ENCODE assay signal across 22 mouse cellular contexts in the genomic region with DNA sequence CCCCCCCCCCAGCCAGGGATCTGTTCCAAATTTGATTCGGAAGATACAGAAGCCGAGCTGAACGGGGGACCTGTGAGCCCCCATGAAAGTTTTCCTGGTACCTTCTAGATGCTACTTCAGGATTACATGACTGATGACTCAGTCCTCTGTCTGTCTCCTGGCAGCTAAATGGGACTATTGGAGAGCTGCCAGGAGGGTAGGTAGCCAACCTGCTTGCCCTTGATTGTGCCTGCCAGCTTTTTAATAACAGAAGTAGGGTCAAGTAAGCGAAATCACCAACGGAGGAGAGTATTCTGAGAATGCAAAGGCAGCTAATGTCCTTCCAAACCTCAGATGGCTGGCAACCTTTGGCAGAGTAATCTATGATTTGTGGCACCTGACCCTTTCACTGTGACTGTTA. TPM values are rescaled to one million over a fixed set of nuclear protein-coding genes. Genes with fewer than 3 reads are reported as not detected.
DNase-seq lines count a peak whose midpoint lies in the region; ATAC-seq and TF ChIP-seq lines count a peak whose summit lies in the region.
"Had no signal": no experiment of that assay in that cellular context is flagged by ENCODE, and none has a peak within 500 bp of the region (broad histone marks: within the 10 kb centered on the region; RNA-seq: fewer than 3 reads in every experiment).

No protein-coding gene starts in this region.

- peak overlapping the region; percentile 42; the same call in 1 of the 2 replicates for H3K27ac ChIP-seq in forebrain, embryonic 12.5 days
- H3K27ac ChIP-seq in forebrain, embryonic 15.5 days (replicated peaks): no peak overlapping the region
- H3K27ac ChIP-seq in hindbrain, embryonic 16.5 days (ENCODE audit: low read depth, low read length): no peak overlapping the region
- H3K27ac ChIP-seq: embryonic facial prominence, embryonic 13.5 days; heart, embryonic 10.5 days; hindbrain, embryonic 12.5 days; hindbrain, postnatal 0 days had no signal

- no peak for TF ChIP-seq POLR2A in brain, embryonic 14.5 days (IDR thresholded peaks at IDR 0.05; ENCODE audit: borderline replicate concordance, extremely low read depth, insufficient read depth, insufficient read length, poor library complexity, severe bottlenecking)

- H3K4me2 ChIP-seq in forebrain, embryonic 12.5 days: peak overlapping the region; percentile 48; the same call in 1 of the 2 replicates
- no peak overlapping the region for H3K4me2 ChIP-seq in forebrain, embryonic 15.5 days (replicated peaks)
- H3K4me2 ChIP-seq in hindbrain, embryonic 16.5 days (ENCODE audit: low read length): no peak overlapping the region
- H3K4me2 ChIP-seq: embryonic facial prominence, embryonic 13.5 days; hindbrain, embryonic 12.5 days had no signal

- peaks cover 87% of the 10 kb centered on the region for H3K27me3 ChIP-seq in forebrain, embryonic 12.5 days
- H3K27me3 ChIP-seq in forebrain, embryonic 15.5 days: peaks cover 85% of the 10 kb centered on the region
- peaks cover 72% of the 10 kb centered on the region for H3K27me3 ChIP-seq in hindbrain, embryonic 16.5 days (replicated peaks; ENCODE audit: control insufficient read depth, insufficient read depth, low read length)

- DNase-seq in lung, adult 18-20 months: peak; percentile 42 to 63
- no peak for DNase-seq in lung, postnatal 4 days
- DNase-seq in brain, embryonic 14.5 days (ENCODE audit: low read depth): peak; percentile 35
- DNase-seq in lung, postnatal 14 days: peak; percentile 34
- DNase-seq: adrenal gland, adult 8-10 months; B cell, adult 2 months; cerebellum, adult 11-12 months; cerebellum, adult 9-11 months; cerebellum, postnatal 36 days; gastrocnemius, postnatal 36 days; heart, adult 11 months; heart, postnatal 10 days; heart, postnatal 4 days had no signal

- no peak for TF ChIP-seq CTCF in brain, embryonic 14.5 days (IDR thresholded peaks at IDR 0.05; ENCODE audit: borderline replicate concordance, extremely low read depth, insufficient read depth, insufficient read length)

- no peak overlapping the region for H3K4me3 ChIP-seq in forebrain, embryonic 12.5 days (replicated peaks)
- H3K4me3 ChIP-seq in forebrain, embryonic 15.5 days: no peak overlapping the region
- H3K4me3 ChIP-seq in hindbrain, embryonic 16.5 days (ENCODE audit: low read length): no peak overlapping the region
- H3K4me3 ChIP-seq: embryonic facial prominence, embryonic 13.5 days; heart, embryonic 10.5 days; hindbrain, embryonic 12.5 days had no signal

- H3K4me1 ChIP-seq in forebrain, embryonic 12.5 days: peaks cover 13% of the 10 kb centered on the region
- H3K4me1 ChIP-seq in forebrain, embryonic 15.5 days: peaks cover 7% of the 10 kb centered on the region; the same call in 1 of the 2 replicates
- H3K4me1 ChIP-seq in hindbrain, embryonic 16.5 days (ENCODE audit: control insufficient read depth, insufficient read depth, low read depth, low read length): no peaks in the 10 kb centered on the region

- ATAC-seq in forebrain, embryonic 12.5 days (ENCODE audit: low FRiP score): no peak
- ATAC-seq in forebrain, embryonic 15.5 days (replicated peaks): no peak
- ATAC-seq in hindbrain, embryonic 16.5 days: no peak
- ATAC-seq: CD4-positive, CD25-positive, alpha-beta regulatory T cell, adult 4 months; hindbrain, postnatal 0 days had no signal

- no peaks in the 10 kb centered on the region for H3K36me3 ChIP-seq in forebrain, embryonic 12.5 days (replicated peaks)
- no peaks in the 10 kb centered on the region for H3K36me3 ChIP-seq in forebrain, embryonic 15.5 days
- no peaks in the 10 kb centered on the region for H3K36me3 ChIP-seq in hindbrain, embryonic 16.5 days (ENCODE audit: control insufficient read depth, insufficient read depth, low read length)
- H3K36me3 ChIP-seq: embryonic facial prominence, embryonic 13.5 days; G1E; heart, embryonic 10.5 days; hindbrain, embryonic 12.5 days had no signal

- H3K9me3 ChIP-seq in forebrain, embryonic 12.5 days: no peaks in the 10 kb centered on the region
- H3K9me3 ChIP-seq in forebrain, embryonic 15.5 days: no peaks in the 10 kb centered on the region
- no peaks in the 10 kb centered on the region for H3K9me3 ChIP-seq in hindbrain, embryonic 16.5 days (ENCODE audit: control insufficient read depth, low read length)
- H3K9me3 ChIP-seq: embryonic facial prominence, embryonic 13.5 days; G1E; heart, embryonic 10.5 days; hindbrain, embryonic 12.5 days had no signal

- 43% methylated on average over 5 of the region's 5 CpGs for WGBS in forebrain, embryonic 12.5 days
- 58% methylated on average over 5 of the region's 5 CpGs for WGBS in forebrain, embryonic 15.5 days
- WGBS in hindbrain, embryonic 16.5 days: 65% methylated on average over 5 of the region's 5 CpGs

- H3K9ac ChIP-seq in forebrain, embryonic 12.5 days: no peak overlapping the region
- H3K9ac ChIP-seq in forebrain, embryonic 15.5 days (replicated peaks): no peak overlapping the region
- no peak overlapping the region for H3K9ac ChIP-seq in hindbrain, embryonic 16.5 days (ENCODE audit: low read depth, low read length)
- H3K9ac ChIP-seq: embryonic facial prominence, embryonic 13.5 days; hindbrain, embryonic 12.5 days had no signal

RNA-seq across cellular contexts. Expression of gene Nkx2-1, which starts 18.5 kb away (rescaled TPM):
- polyA plus RNA-seq in forebrain, embryonic 12.5 days (2016; fragmentation: Nextera tagmentation; extraction: Ambion mirVana): 37.2 and 66.0 TPM in 2 replicates
- polyA plus RNA-seq in forebrain, embryonic 15.5 days (2015; fragmentation: Nextera tagmentation; extraction: Ambion mirVana): 8.2 and 11.0 TPM in 2 replicates
- 29.4 and 75.7 TPM in 2 replicates for polyA plus RNA-seq in brain, embryonic 14.5 days (2012; rRNA removed)
- 0.54 TPM in 1 of 2 replicates, not detected in the other for polyA plus RNA-seq in hindbrain, embryonic 16.5 days (2015; fragmentation: Nextera tagmentation; extraction: Ambion mirVana)
- polyA plus RNA-seq: CD4-positive, CD25-positive, alpha-beta regulatory T cell, adult 4 months; embryonic facial prominence, embryonic 13.5 days; G1E; hindbrain, postnatal 0 days had no signal

Comparison
In these comparisons a context has a peak if more than half of its experiments do, and no peak if none do; other contexts are left out.
1. DNase-seq: peak in lung, adult 18-20 months (2 of 2), brain, embryonic 14.5 days (single experiment) and lung, postnatal 14 days (single experiment); none in lung, postnatal 4 days (0 of 2).